Mouse (Mus musculus) liver, embryonic 15.5 days (tissue): ENCODE results near the gene Il17a. TPM values are rescaled to one million over a fixed set of nuclear protein-coding genes. Genes with fewer than 3 reads are reported as not detected.
"Not testable (repeated sequence)": the region's sequence is repeated elsewhere in the genome, so short reads cannot be mapped to it uniquely, and the experiment has no call there.

Experiments used
- ATAC-seq: fragments of 200-750 bp; cut with Nextera tagmentation; 2 replicates; pipeline ENCODE4 v1.8.0; 2017; ENCODE audit warnings: moderate number of reproducible peaks, mild to moderate bottlenecking, moderate library complexity; ENCODE audit not compliant: insufficient read depth
- H3K27ac ChIP-seq: fragments of 300-500 bp; sonication (generic); replicated peaks from 2 replicates; pipeline ENCODE4 v1.5.1; 2015; ENCODE audit warnings: mild to moderate bottlenecking, inconsistent platforms
- H3K27me3 ChIP-seq: fragments of 300-500 bp; sonication (generic); 2 replicates; pipeline ENCODE4 v1.6.1; 2015; ENCODE audit warnings: mild to moderate bottlenecking, inconsistent platforms
- H3K36me3 ChIP-seq: fragments of 300-500 bp; sonication (generic); replicated peaks from 2 replicates; pipeline ENCODE4 v1.6.1; 2015; ENCODE audit warnings: moderate library complexity, mild to moderate bottlenecking, inconsistent platforms
- H3K4me1 ChIP-seq: fragments of 300-500 bp; sonication (generic); replicated peaks from 2 replicates; pipeline ENCODE4 v1.6.1; 2015; ENCODE audit warnings: inconsistent platforms
- H3K4me2 ChIP-seq: fragments of 300-500 bp; sonication (generic); 2 replicates; pipeline ENCODE4 v1.6.1; 2015; ENCODE audit warnings: moderate library complexity, mild to moderate bottlenecking, inconsistent platforms
- H3K4me3 ChIP-seq: fragments of 300-500 bp; sonication (generic); replicated peaks from 2 replicates; pipeline ENCODE4 v1.5.1; 2015; ENCODE audit warnings: mild to moderate bottlenecking, inconsistent platforms
- H3K9ac ChIP-seq: fragments of 300-500 bp; sonication (generic); 2 replicates; pipeline ENCODE4 v1.6.1; 2015; ENCODE audit warnings: moderate library complexity, mild to moderate bottlenecking, inconsistent platforms
- H3K9me3 ChIP-seq: fragments of 300-500 bp; sonication (generic); replicated peaks from 2 replicates; pipeline ENCODE4 v1.6.1; 2016; ENCODE audit warnings: inconsistent platforms
- WGBS: fragments of 180-500 bp; shearing (Covaris S2); methylation state at CpG from one replicate; pipeline ENCODE4 v1.1.7; 2015; ENCODE audit warnings: mixed read lengths; ENCODE audit not compliant: insufficient replicate concordance; 5-methylcytosine and 5-hydroxymethylcytosine counted together
- microRNA counts: library from miRNA; unstranded; fragments of <30 nt; microRNA quantifications from one replicate; lab custom pipeline; 2016
- microRNA-seq: library from miRNA; unstranded; fragments of <30 nt; microRNA quantifications from one replicate; pipeline ENCODE4, GENCODE M21; 2016
- polyA plus RNA-seq: library from polyadenylated mRNA; unstranded; fragments of >200 nt; fragmentation: Nextera tagmentation; extraction: Ambion mirVana; gene quantifications from 2 replicates; pipeline ENCODE4 v1.2.1, GENCODE M21; 2015

Gene Il17a
- polyA plus RNA-seq, 1 experiment from 2014 or later = not detected

GRCm38 (mm10) chr1:20740496-20740998 is 9.8 kb downstream of the Il17a start:
- Histone ChIP-seq H3K36me3 (no peaks in the 10 kb centered on the region), H3K4me1 (no peaks in the 10 kb centered on the region), H3K4me3 (no peak overlapping the region), H3K9me3 (no peaks in the 10 kb centered on the region), H3K27ac (no peak overlapping the region), H3K27me3 (no peaks in the 10 kb centered on the region), H3K9ac (no peak overlapping the region), H3K4me2 (no peak overlapping the region)
- ATAC-seq = no peak
- WGBS = 53% methylated on average over 3 of the region's 3 CpGs

DNA sequence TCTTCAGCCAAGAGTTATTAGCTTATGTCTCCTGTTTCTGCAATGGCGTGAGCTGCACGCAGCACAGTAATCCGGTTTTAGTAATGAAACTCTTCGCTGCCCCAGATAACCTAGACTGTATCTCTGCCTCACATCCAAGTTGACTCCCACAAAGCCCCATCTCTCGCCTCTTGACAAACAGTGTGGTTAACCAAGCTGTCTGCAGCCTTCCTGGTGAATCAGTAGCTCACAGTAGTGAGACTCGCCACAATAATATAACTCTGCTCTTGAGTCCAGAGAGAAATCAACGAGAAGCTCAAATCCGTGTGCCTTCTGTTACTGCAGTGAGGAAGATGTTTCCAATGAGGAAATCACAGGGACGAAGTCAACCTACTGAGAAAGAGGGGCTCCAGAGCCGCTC is 23.7 kb downstream of the Il17a start:
- H3K4me3 ChIP-seq = no peak overlapping the region
- H3K9ac ChIP-seq = no peak overlapping the region
- no peak overlapping the region for H3K4me2 ChIP-seq
- no peaks in the 10 kb centered on the region for H3K9me3 ChIP-seq
- H3K27me3 ChIP-seq = no peaks in the 10 kb centered on the region
- 30% methylated on average over 10 of the region's 10 CpGs for WGBS
- H3K27ac ChIP-seq = no peak overlapping the region
- no peaks in the 10 kb centered on the region for H3K4me1 ChIP-seq
- ATAC-seq = no peak
- H3K36me3 ChIP-seq = no peaks in the 10 kb centered on the region

DNA sequence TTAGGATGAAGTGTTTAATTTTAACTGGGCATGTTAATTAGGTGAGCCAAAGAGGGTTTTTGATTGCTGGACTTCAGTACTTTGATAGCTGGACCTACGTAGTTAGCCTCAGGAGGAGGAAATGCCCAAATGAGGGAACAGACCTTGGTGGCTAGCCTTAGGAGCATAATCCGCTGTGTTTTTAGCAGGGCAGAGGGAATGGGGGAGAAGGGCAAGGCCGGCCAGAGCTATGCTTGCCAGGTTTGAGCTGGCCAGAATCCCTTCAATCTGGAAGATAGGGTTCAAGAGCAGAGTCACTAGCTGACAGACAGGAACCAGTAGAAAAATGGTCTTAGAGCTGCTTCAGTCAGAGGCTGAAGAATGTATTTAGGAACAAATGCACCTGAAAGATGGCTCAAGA is 26.9 kb downstream of the Il17a start:
- Histone ChIP-seq H3K9ac (no peak overlapping the region), H3K4me1 (no peaks in the 10 kb centered on the region), H3K27me3 (no peaks in the 10 kb centered on the region), H3K9me3 (no peaks in the 10 kb centered on the region), H3K36me3 (no peaks in the 10 kb centered on the region), H3K27ac (no peak overlapping the region), H3K4me3 (no peak overlapping the region), H3K4me2 (no peak overlapping the region)
- ATAC-seq = no peak
- 65% methylated on average over 3 of the region's 3 CpGs for WGBS

- no peaks in the 10 kb centered on the region for H3K27me3 ChIP-seq
- no peaks in the 10 kb centered on the region for H3K9me3 ChIP-seq
- no peak overlapping the region for H3K4me2 ChIP-seq
- ATAC-seq = no peak
- WGBS = 63% methylated on average over 10 of the region's 10 CpGs
- no peak overlapping the region for H3K9ac ChIP-seq
- no peak overlapping the region for H3K27ac ChIP-seq
- no peak overlapping the region for H3K4me3 ChIP-seq
- H3K36me3 ChIP-seq = no peaks in the 10 kb centered on the region
- no peaks in the 10 kb centered on the region for H3K4me1 ChIP-seq
These were observed 29.1 kb downstream of the Il17a start for GRCm38 (mm10) chr1:20759799-20760198.

DNA sequence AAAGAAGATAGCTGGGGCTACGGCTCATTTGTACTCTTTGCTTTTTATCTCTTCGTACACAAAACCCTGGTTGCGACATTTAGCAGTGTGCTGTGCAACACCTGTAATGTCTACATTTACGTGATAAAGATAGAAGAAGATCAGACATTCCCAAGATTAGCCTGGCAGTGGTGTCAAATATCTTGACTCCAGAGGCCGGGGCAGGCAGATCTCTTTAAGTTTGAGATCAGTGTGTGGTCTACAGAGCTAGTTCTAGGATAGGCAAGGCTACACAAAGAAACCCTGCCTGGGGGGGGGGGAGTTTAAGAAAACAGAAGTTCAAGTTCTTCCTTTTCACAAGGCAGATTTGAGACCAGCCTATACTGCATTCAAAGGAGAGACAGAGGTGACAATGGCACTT is 29.6 kb downstream of the Il17a start:
- WGBS = 61% methylated on average over 5 of the region's 5 CpGs
- no peak for ATAC-seq
- no peaks in the 10 kb centered on the region for H3K27me3 ChIP-seq
- no peak overlapping the region for H3K4me2 ChIP-seq
- H3K9me3 ChIP-seq = no peaks in the 10 kb centered on the region
- H3K4me1 ChIP-seq = no peaks in the 10 kb centered on the region
- H3K36me3 ChIP-seq = no peaks in the 10 kb centered on the region
- H3K4me3 ChIP-seq = no peak overlapping the region
- H3K27ac ChIP-seq = no peak overlapping the region
- no peak overlapping the region for H3K9ac ChIP-seq

GRCm38 (mm10) chr1:20761411-20761810 is 30.7 kb downstream of the Il17a start:
- no peak overlapping the region for H3K9ac ChIP-seq
- 61% methylated on average over 4 of the region's 4 CpGs for whole genome bisulfite sequencing
- H3K4me3 ChIP-seq = no peak overlapping the region
- H3K4me2 ChIP-seq = no peak overlapping the region
- H3K27me3 ChIP-seq = no peaks in the 10 kb centered on the region
- H3K4me1 ChIP-seq = no peaks in the 10 kb centered on the region
- H3K27ac ChIP-seq = no peak overlapping the region
- H3K36me3 ChIP-seq = no peaks in the 10 kb centered on the region
- H3K9me3 ChIP-seq = no peaks in the 10 kb centered on the region
- ATAC-seq = no peak

DNA sequence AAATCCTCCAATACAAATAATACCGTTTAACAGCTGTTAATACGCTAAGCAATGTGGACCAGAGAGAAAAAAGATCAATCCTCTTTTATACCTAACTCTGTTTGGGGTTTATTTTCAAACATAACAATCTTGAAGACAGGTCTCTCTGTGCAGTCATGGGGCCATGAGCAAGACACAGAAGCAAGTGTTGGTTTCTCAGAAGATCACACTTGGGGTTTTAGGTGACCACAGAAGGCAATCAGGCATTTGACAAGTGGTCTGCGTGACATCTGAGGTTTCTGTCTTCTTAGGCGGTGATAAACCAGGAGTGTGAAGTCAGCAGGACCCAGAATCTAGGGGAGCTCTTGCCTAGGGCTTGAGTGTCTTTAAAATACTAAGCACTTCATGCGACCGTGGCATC is 35.8 kb downstream of the Il17a start:
- no peaks in the 10 kb centered on the region for H3K4me1 ChIP-seq
- H3K27me3 ChIP-seq = no peaks in the 10 kb centered on the region
- H3K9ac ChIP-seq = no peak overlapping the region
- no peak overlapping the region for H3K4me3 ChIP-seq
- WGBS = 53% methylated on average over 6 of the region's 6 CpGs
- H3K4me2 ChIP-seq = no peak overlapping the region
- ATAC-seq = no peak
- no peaks in the 10 kb centered on the region for H3K36me3 ChIP-seq
- no peak overlapping the region for H3K27ac ChIP-seq
- no peaks in the 10 kb centered on the region for H3K9me3 ChIP-seq

GRCm38 (mm10) chr1:20774026-20774730 is 43.5 kb downstream of the Il17a start:
- not testable (repeated sequence) for ATAC-seq, H3K4me1 ChIP-seq, H3K27ac ChIP-seq, H3K4me3 ChIP-seq, H3K9ac ChIP-seq, H3K36me3 ChIP-seq, H3K4me2 ChIP-seq, H3K9me3 ChIP-seq, H3K27me3 ChIP-seq
- WGBS = 60% methylated on average over 4 of the region's 4 CpGs

DNA sequence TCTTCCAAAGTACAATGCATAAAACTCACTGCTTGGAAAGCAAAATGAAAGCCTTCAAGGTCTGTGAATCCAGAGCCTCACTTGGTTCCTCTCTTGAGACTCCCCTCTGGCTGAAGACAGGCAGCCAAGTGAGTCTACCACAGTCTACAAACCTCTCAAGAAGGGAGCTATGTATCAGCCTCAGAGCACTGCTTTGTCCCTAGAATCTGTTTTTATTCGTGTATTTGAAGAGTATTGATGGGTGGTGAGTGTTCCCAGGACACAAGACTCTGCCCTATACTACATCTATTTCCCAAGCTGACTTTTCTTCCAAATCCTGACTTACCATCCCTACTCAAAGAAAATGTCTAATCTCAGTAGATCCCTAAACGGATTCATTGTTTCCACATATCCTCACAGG is 47.7 kb downstream of the Il17a start:
- Histone ChIP-seq H3K4me2 (no peak overlapping the region), H3K36me3 (no peaks in the 10 kb centered on the region), H3K9me3 (no peaks in the 10 kb centered on the region), H3K27me3 (no peaks in the 10 kb centered on the region), H3K4me3 (no peak overlapping the region), H3K4me1 (no peaks in the 10 kb centered on the region), H3K27ac (no peak overlapping the region), H3K9ac (no peak overlapping the region)
- WGBS = 43% methylated on average over 2 of the region's 2 CpGs
- ATAC-seq = no peak

MicroRNA genes within 50 kb of the gene (microRNA counts, 519-probe panel; counts per million panel counts)
- microRNA mmu-miR-133b (lab: Ali Mortazavi, UCI) = 3,386 counts per million, percentile 68 among the panel's probes with 10 or more counts

Small RNAs within 50 kb of the gene (microRNA-seq; reads per million reads assigned to microRNA genes)
- 13.2 reads per million, percentile 30 among the genes with 10 or more reads in this experiment for gene Mir133b

Other genes starting within 250 kb of the Il17a start
- 0.28 and 0.32 TPM in 2 replicates for gene Pkhd1, start 112.8 kb upstream of the Il17a start, polyA plus RNA-seq
- gene Il17f, start 59.7 kb downstream of the Il17a start, polyA plus RNA-seq = not detected in 2 replicates
- 135 and 141 TPM in 2 replicates for gene Mcm3, start 89.4 kb downstream of the Il17a start, polyA plus RNA-seq
- gene Paqr8, start 159.7 kb downstream of the Il17a start, polyA plus RNA-seq = 0.25 and 0.33 TPM in 2 replicates
- 0.20 and 0.25 TPM in 2 replicates for gene Efhc1, start 220.7 kb downstream of the Il17a start, polyA plus RNA-seq